Mouse (Mus musculus) splenic B cell, adult 2 months (primary cell): ENCODE results near the gene Abhd13.
A peak's percentile ranks its signal among the peaks of the same experiment; 100 is the strongest.

Experiments used
- DNase-seq: peaks from one replicate; pipeline ENCODE4 v3.0.0-alpha.2; 2011; ENCODE audit warnings: low read depth, low spot score
- H3K27me3 ChIP-seq: 2 replicates; pipeline ENCODE4 v1.6.1; 2012; ENCODE audit warnings: mild to moderate bottlenecking, low read length, moderate library complexity, mixed read lengths; ENCODE audit not compliant: control insufficient read depth, poor library complexity, insufficient read depth, severe bottlenecking
- H3K36me3 ChIP-seq: 2 replicates; pipeline ENCODE4 v1.6.1; 2012; ENCODE audit warnings: mild to moderate bottlenecking, low read length, moderate library complexity, mixed read lengths; ENCODE audit not compliant: control insufficient read depth, poor library complexity, insufficient read depth, severe bottlenecking

Abhd13 gene

DNA sequence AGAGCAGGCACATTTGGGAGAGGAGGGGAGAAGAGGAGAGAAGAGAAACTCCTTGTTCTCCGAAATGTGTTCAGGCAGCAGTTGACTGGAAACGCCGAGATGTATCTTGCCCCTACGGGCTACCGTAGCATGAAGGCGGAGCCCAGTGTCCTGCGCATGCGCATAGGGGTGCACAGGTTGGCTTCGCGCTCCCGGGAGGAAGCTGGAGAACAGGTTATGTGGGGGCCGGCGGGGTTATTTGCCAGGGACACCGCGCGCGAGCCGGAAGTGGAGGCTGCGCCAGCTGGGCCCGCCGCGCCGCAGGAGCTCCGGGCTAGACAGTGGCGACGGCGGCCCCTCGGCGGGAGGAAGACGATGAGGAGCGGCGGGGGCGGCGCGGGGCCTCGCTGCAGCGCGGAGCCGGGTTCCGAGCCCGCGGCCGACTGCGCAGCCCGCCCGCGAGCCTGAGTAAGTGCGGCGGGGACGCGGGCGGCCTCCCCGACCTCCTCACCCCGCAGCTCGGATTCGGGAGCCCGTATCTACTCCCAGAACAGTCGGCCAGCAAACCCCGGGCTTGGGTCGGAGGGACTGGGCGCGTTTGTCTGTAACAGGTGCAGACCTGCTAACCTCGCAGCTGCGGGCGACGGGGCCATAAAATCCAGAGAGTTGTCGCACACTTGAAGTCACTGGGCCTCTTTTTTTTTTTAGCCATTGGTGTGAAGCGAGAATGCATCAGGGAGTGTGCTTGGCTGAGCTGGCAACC lies at the start of gene Abhd13, which contains the start of gene Lig4:
Gene Abhd13 (plus strand): TSS at position 135 of the 742 bp plus-strand sequence.
Gene Lig4 (minus strand): TSS at position 114 of the 742 bp plus-strand sequence.
- Histone ChIP-seq H3K36me3 (no peaks in the 10 kb centered on the region; the same call in 1 of the 2 replicates), H3K27me3 (no peaks in the 10 kb centered on the region)
- DNase-seq, result peak; percentile 98

DNA sequence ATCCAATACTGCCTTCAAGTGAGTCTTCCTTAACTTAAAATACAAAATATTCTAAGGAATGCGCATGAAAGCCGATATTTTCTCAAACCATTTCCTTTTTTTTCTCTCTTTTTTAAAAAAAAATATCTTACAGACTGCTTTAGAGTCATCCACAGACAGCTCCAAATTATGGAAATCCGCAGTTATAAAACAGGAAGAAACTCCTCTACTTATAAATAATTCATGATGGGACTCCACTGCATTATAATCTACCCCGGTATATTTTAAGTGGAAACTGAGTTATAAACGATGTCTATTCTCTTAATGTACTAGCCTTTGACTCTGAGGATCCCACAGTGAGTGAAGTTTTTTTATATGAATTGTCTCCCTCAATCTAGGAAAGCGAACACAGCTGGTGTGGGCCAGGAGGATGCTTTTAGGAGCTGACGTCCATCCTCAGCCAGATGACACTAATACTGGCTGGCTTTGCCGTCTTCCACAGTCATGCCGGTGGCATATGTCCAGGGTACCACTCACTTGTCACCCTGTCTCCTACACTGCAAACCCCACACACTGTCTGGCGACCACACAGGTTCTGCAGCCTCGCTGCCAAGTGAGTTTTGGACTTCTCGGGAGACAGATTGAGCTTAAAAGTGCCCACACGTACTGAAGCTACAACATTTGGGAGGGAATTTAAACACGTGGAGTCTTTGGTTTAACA lies 47.6 kb upstream of the Abhd13 start:
- no peak for DNase-seq

GRCm38 (mm10) chr8:9932711-9933110 lies 44.8 kb upstream of the Abhd13 start:
- Histone ChIP-seq H3K36me3 (no peaks in the 10 kb centered on the region), H3K27me3 (no peaks in the 10 kb centered on the region)
- DNase-seq, result no peak

More for the DNA sequence above, 47.6 kb upstream of the Abhd13 start:
- Histone ChIP-seq H3K36me3 (no peaks in the 10 kb centered on the region), H3K27me3 (no peaks in the 10 kb centered on the region)

DNA sequence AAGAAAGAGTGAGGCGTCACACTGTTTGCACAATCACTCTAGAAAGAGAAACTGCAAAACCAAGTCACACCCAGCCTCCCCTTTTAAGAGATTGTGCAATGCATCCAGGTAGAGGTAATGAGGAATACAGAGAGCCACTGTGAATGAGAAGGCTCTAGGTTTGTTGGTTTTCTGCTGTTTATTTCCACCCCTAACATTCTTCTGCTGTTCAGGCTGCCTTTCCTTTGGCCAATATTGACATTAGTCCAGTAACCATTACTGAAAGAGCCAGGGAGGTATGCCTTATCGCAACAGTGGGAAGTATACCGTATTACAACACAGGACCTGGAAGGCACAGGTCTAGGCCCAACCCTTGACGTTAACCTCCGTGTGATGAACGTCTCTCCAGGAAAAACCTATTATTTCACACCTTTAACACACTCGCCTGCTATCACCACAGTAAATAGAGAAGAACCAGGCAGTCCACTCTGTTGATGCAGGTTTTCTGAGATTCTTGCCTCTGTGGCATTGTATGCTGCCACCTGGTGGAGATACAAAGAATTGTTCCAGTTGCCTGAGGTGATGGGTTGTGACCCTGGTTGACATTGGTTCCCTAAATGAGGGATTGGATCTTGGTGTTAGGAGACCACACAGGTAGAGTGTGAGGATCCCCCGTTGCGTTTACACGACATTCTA lies 42.5 kb upstream of the Abhd13 start:
- peak; percentile 50 for DNase-seq
- Histone ChIP-seq H3K27me3 (no peaks in the 10 kb centered on the region; the same call in 1 of the 2 replicates), H3K36me3 (no peaks in the 10 kb centered on the region)

DNA sequence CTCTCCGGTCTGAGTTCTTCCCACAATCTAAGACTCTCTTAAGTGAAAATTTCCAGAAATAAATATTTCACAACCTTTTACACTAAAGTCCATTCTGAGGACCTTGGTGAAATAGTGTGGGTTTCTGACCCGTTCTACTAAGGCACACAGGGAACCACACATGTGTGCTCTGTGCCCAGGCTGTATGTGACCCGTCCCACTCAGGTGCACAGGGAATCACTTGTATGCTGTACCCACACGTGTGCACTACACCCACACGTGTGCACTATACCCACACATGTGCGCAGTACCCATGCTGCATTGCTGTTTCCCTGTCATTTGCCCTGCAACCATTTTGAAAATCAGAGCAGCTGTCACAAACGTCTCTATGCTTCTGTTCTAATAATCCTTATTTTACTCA lies 41.9 kb upstream of the Abhd13 start:
- DNase-seq, result no peak
- Histone ChIP-seq H3K27me3 (no peaks in the 10 kb centered on the region; the same call in 1 of the 2 replicates), H3K36me3 (no peaks in the 10 kb centered on the region)

GRCm38 (mm10) chr8:9949134-9949890 lies 28.2 kb upstream of the Abhd13 start:
- Histone ChIP-seq H3K27me3 (no peaks in the 10 kb centered on the region), H3K36me3 (no peaks in the 10 kb centered on the region)
- DNase-seq, result no peak

- Histone ChIP-seq H3K27me3 (no peaks in the 10 kb centered on the region), H3K36me3 (no peaks in the 10 kb centered on the region)
- DNase-seq, result no peak
Measured at GRCm38 (mm10) chr8:9958338-9958737, 19.2 kb upstream of the Abhd13 start.

- no peak for DNase-seq
- Histone ChIP-seq H3K27me3 (no peaks in the 10 kb centered on the region), H3K36me3 (no peaks in the 10 kb centered on the region)
Measured at GRCm38 (mm10) chr8:9959919-9960318, 17.6 kb upstream of the Abhd13 start.

- no peak for DNase-seq
- Histone ChIP-seq H3K36me3 (peaks cover 7% of the 10 kb centered on the region), H3K27me3 (no peaks in the 10 kb centered on the region)
Measured at GRCm38 (mm10) chr8:9971866-9972265, 5.6 kb upstream of the Abhd13 start.

DNA sequence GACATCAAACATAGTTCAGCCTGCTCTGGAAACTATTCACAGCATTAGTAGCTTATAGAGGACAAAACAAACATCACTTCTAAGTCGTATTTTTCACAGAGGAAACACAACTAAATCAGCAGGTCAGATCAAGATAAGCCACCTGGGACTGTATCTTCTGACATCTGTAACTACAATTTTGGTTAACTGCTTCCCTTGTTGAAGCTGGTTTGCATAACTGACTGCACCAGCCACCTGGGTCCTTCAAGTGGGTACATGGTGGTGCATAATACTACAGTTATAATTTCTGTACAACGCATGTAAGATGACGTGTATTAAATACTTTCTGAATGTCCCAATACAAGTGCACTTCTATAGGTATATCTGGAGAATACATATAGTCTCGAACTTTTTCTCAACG lies 2.2 kb upstream of the Abhd13 start:
- no peaks in the 10 kb centered on the region for H3K27me3 ChIP-seq
- peaks cover 7% of the 10 kb centered on the region for H3K36me3 ChIP-seq
- DNase-seq, result peak; percentile 42

DNA sequence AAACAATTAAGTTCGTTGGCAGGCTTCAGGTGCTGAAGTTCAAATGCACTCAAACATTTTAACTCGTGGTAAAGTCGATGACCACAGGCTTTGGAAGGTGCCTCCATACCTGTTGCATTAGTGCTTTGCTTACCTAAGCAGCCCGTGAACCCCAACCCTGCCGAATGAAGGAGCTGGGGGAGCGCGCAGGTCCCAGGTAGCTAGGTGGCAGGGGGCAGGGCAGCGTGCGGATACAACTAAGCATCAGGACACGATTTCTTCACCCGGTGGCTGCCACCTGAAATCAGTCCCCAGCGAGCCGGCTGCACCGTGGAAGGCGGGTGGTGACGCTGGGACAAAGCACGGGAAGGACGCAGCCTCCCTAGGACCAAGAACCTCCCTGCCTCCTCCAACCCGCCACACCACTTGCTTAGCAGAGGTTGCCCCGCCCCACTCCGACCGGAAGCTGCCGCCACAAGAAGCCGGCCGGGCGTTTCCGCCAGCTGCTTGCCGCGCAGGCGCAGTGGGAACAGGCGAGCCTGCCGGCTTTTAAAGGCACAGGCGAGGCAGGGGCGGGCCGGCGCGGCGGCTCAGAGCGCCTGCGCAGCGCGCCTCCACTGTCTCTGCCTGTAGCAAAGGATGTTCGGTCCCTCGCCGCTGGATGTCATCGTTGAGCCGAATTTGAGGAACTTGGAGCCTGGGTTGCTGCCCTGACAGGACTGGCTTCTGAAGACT lies 1.5 kb upstream of the Abhd13 start:
- Histone ChIP-seq H3K27me3 (no peaks in the 10 kb centered on the region), H3K36me3 (peaks cover 4% of the 10 kb centered on the region)
- peak; percentile 99 for DNase-seq

- no peak for DNase-seq
- Histone ChIP-seq H3K27me3 (no peaks in the 10 kb centered on the region), H3K36me3 (no peaks in the 10 kb centered on the region; the same call in 1 of the 2 replicates)
Measured at GRCm38 (mm10) chr8:9977016-9977415, 491 bp upstream of the Abhd13 start.

GRCm38 (mm10) chr8:9978475-9979230 lies 1.1 kb downstream of the Abhd13 start:
- peak; percentile 11 for DNase-seq
- no peaks in the 10 kb centered on the region for H3K36me3 ChIP-seq
- no peaks in the 10 kb centered on the region for H3K27me3 ChIP-seq
